Mouse (Mus musculus): ENCODE results near the gene Pld2. TPM values are rescaled to one million over a fixed set of nuclear protein-coding genes. Genes with fewer than 3 reads are reported as not detected.

Gene Pld2
- total RNA-seq (2021) (1 to 10 TPM; 4.3 to 5.8 TPM), polyA plus RNA-seq (2012; rRNA removed) (15.1 and 21.0 TPM in 2 replicates)
- long read RNA-seq, transcript Pld2-201 (25 exons, 3,659 nt), result major isoform, 5 of 10 reads
- long read RNA-seq, partial matches to known transcripts, result 1 of 10 reads
- long read RNA-seq, other reads (novel, unspliced or antisense), result 4 of 10 reads

GRCm38 (mm10) chr11:70539877-70540587 lies at the start of gene Pld2:
Gene Pld2 (plus strand): TSS chr11:70540064.
- no peaks in the 10 kb centered on the region for H3K27me3 ChIP-seq (ENCODE audit: control insufficient read depth, insufficient read depth, low read length)
- WGBS, result 1% methylated on average over 53 of the region's 65 CpGs
- no peaks in the 10 kb centered on the region; the same call in 1 of the 2 replicates for H3K4me1 ChIP-seq (ENCODE audit: control insufficient read depth, insufficient read depth, low read length)
- intact Hi-C loops (cut with DNase I), result loop anchor here (1.0 to 2.0 kb wide), 3 partner anchors 15 to 65 kb away; partner anchors contain the start of genes Mink1 and Psmb6
- peak within 1 kb of the TSS; percentile 70 for H3K4me3 ChIP-seq
- TF ChIP-seq EP300 (IDR thresholded peaks at IDR 0.05; ENCODE audit: insufficient read depth, low read depth, low read length) (peak; percentile 24; the same call in 1 of the 2 replicates), POLR2A (IDR thresholded peaks at IDR 0.05; ENCODE audit: insufficient read depth, low read depth, low read length) (peak; percentile 68), CTCF (IDR thresholded peaks at IDR 0.05) (peak; percentile 81)
- H3K36me3 ChIP-seq (ENCODE audit: control insufficient read depth, insufficient read depth, low read length), result no peaks in the 10 kb centered on the region
- peak within 1 kb of the TSS; percentile 83 for H3K27ac ChIP-seq
- H3K9ac ChIP-seq (ENCODE audit: low read depth, low read length), result peak within 1 kb of the TSS; percentile 76
- no peaks in the 10 kb centered on the region for H3K79me2 ChIP-seq (replicated peaks; ENCODE audit: control insufficient read depth, insufficient read depth, low read length)
- DNase-seq, result peak; percentile 91 to 94

DNA sequence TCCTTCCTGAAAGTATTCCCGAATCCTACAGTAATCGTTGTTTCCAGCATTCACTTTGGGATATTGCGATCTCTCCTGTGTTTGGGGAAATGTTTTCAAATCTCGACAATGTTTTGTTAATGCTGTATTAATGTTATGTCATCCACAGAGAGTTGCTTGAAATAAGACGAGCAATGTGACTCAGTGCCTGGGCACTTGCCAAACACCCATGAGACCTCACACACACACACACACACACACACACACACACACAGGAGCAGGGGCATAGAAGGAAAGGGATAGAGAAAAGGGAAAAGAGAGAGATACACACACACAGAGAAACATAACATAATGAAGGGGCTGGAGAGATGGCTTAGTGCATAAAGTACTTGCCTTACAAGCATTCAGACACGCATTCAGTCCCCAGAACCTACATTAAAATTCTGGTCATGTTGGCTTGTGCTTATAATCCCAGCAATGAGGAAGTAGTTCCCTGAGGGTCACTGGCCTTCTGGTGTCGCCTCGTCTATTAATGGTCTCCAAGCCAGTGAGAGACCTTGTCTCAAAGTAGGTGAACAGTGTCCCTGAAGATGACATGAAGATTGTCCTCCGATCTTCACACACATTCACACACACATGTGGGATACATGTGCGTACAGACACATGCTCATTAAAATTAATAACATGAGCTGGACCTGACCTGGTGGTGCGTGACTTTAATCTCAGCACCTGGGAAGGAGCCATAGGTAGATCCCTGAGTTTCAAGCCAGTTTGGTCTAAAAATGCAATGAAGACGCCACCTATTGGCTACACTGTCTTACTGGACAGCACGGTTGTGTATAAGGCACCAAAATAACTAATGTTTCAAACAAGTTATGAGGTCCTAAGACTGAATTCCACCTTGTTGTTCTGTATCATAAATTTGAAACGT lies 40.0 kb upstream of the Pld2 start:
- peak in 1 of 2 experiments; percentile 31 for DNase-seq
- Histone ChIP-seq H3K4me3 (no peak overlapping the region), H3K36me3 (ENCODE audit: control insufficient read depth, insufficient read depth, low read length) (no peaks in the 10 kb centered on the region), H3K27me3 (ENCODE audit: control insufficient read depth, insufficient read depth, low read length) (no peaks in the 10 kb centered on the region), H3K27ac (no peak overlapping the region), H3K9ac (ENCODE audit: low read depth, low read length) (no peak overlapping the region), H3K79me2 (replicated peaks; ENCODE audit: control insufficient read depth, insufficient read depth, low read length) (no peaks in the 10 kb centered on the region), H3K4me1 (ENCODE audit: control insufficient read depth, insufficient read depth, low read length) (no peaks in the 10 kb centered on the region)
- TF ChIP-seq CTCF (IDR thresholded peaks at IDR 0.05) (peak; percentile 76), POLR2A (IDR thresholded peaks at IDR 0.05; ENCODE audit: insufficient read depth, low read depth, low read length) (no peak)
- intact Hi-C loops (cut with DNase I), result loop anchor here (1.0 kb wide), 1 partner anchor 48 kb away; no protein-coding TSS in a partner anchor
- 58% methylated on average over 14 of the region's 14 CpGs for whole genome bisulfite sequencing

GRCm38 (mm10) chr11:70500476-70500812 lies 39.4 kb upstream of the Pld2 start:
- intact Hi-C loops (cut with DNase I), result loop anchor here (1.0 kb wide), 1 partner anchor 48 kb away; no protein-coding TSS in a partner anchor

DNA sequence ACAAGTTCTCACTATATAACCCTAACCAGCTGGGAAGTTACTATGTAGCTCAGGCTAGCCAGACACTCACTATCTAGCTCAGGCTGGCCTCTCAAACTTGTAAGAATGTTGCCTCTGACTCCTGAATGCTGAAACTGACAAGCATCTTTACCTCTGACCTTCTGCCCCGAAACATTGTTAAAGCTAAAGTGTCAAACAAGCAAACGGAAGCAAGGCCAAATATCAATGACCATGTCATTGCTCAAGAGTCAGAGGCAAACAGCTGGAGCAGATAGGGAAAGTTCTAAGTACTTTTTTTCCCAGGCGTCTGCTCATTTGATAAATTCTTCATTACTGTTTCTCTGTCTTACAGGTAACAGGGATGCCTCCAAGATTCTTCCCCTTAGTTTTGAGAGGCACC lies 37.8 kb upstream of the Pld2 start:
- no peak overlapping the region for H3K9ac ChIP-seq (ENCODE audit: low read depth, low read length)
- no peaks in the 10 kb centered on the region for H3K79me2 ChIP-seq (replicated peaks; ENCODE audit: control insufficient read depth, insufficient read depth, low read length)
- no peak overlapping the region for H3K4me3 ChIP-seq
- no peak for DNase-seq
- intact Hi-C loops (cut with DNase I), result no loop called here
- H3K4me1 ChIP-seq (ENCODE audit: control insufficient read depth, insufficient read depth, low read length), result no peaks in the 10 kb centered on the region
- no peak overlapping the region for H3K27ac ChIP-seq
- no peaks in the 10 kb centered on the region for H3K27me3 ChIP-seq (ENCODE audit: control insufficient read depth, insufficient read depth, low read length)
- 58% methylated on average over 3 of the region's 3 CpGs for WGBS
- TF ChIP-seq POLR2A (IDR thresholded peaks at IDR 0.05; ENCODE audit: insufficient read depth, low read depth, low read length), result no peak
- TF ChIP-seq CTCF (IDR thresholded peaks at IDR 0.05), result no peak
- no peak for TF ChIP-seq EP300 (IDR thresholded peaks at IDR 0.05; ENCODE audit: insufficient read depth, low read depth, low read length)
- H3K36me3 ChIP-seq (ENCODE audit: control insufficient read depth, insufficient read depth, low read length), result no peaks in the 10 kb centered on the region

More at GRCm38 (mm10) chr11:70500476-70500812, 39.4 kb upstream of the Pld2 start:
- WGBS, result 92% methylated on average over 1 of the region's 1 CpGs
- Histone ChIP-seq H3K27me3 (ENCODE audit: control insufficient read depth, insufficient read depth, low read length) (no peaks in the 10 kb centered on the region), H3K4me1 (ENCODE audit: control insufficient read depth, insufficient read depth, low read length) (no peaks in the 10 kb centered on the region), H3K27ac (no peak overlapping the region), H3K79me2 (replicated peaks; ENCODE audit: control insufficient read depth, insufficient read depth, low read length) (no peaks in the 10 kb centered on the region), H3K4me3 (no peak overlapping the region), H3K36me3 (ENCODE audit: control insufficient read depth, insufficient read depth, low read length) (no peaks in the 10 kb centered on the region), H3K9ac (ENCODE audit: low read depth, low read length) (no peak overlapping the region)
- no peak for DNase-seq
- TF ChIP-seq EP300 (IDR thresholded peaks at IDR 0.05; ENCODE audit: insufficient read depth, low read depth, low read length) (no peak), CTCF (IDR thresholded peaks at IDR 0.05) (no peak), POLR2A (IDR thresholded peaks at IDR 0.05; ENCODE audit: insufficient read depth, low read depth, low read length) (no peak)

- no peak within 1 kb of the TSS for H3K27ac ChIP-seq
- no peaks in the 10 kb centered on the region for H3K79me2 ChIP-seq (replicated peaks; ENCODE audit: control insufficient read depth, insufficient read depth, low read length)
- H3K27me3 ChIP-seq (ENCODE audit: control insufficient read depth, insufficient read depth, low read length), result no peaks in the 10 kb centered on the region
- WGBS, result 49% methylated on average over 9 of the region's 9 CpGs
- TF ChIP-seq CTCF (IDR thresholded peaks at IDR 0.05), result no peak
- TF ChIP-seq POLR2A (IDR thresholded peaks at IDR 0.05; ENCODE audit: insufficient read depth, low read depth, low read length), result no peak
- no peak for TF ChIP-seq EP300 (IDR thresholded peaks at IDR 0.05; ENCODE audit: insufficient read depth, low read depth, low read length)
- no peak within 1 kb of the TSS for H3K9ac ChIP-seq (ENCODE audit: low read depth, low read length)
- no peak for DNase-seq
- no peak within 1 kb of the TSS for H3K4me3 ChIP-seq
- H3K4me1 ChIP-seq (ENCODE audit: control insufficient read depth, insufficient read depth, low read length), result no peaks in the 10 kb centered on the region
- intact Hi-C loops (cut with DNase I), result no loop called here
- H3K36me3 ChIP-seq (ENCODE audit: control insufficient read depth, insufficient read depth, low read length), result no peaks in the 10 kb centered on the region
These were observed 34.9 kb upstream of the Pld2 start, which contains the start of gene Tm4sf5 for GRCm38 (mm10) chr11:70504970-70505369. Gene Tm4sf5 (plus strand): TSS chr11:70505244.
